In genomic region chr14:31660312-31661093, GRCm38 (mm10) we compare ENCODE assay signal across 8 mouse cellular contexts. TPM values are rescaled to one million over a fixed set of nuclear protein-coding genes. Genes with fewer than 3 reads are reported as not detected.
DNase-seq lines count a peak whose midpoint lies in the region; ATAC-seq and TF ChIP-seq lines count a peak whose summit lies in the region.

No protein-coding gene starts in this region.

- H3K27ac ChIP-seq in lung, embryonic 14.5 days (ENCODE audit: low read depth), result peak overlapping the region; percentile 55; the same call in 1 of the 2 replicates
- H3K27ac ChIP-seq in lung, postnatal 0 days (ENCODE audit: low read length), result no peak overlapping the region
- peak overlapping the region; percentile 41 for H3K27ac ChIP-seq in forebrain, embryonic 11.5 days (ENCODE audit: low read depth, low read length)
- peak overlapping the region; percentile 99 for H3K27ac ChIP-seq in intestine, embryonic 14.5 days (ENCODE audit: low read depth)
- peak overlapping the region; percentile 99 for H3K27ac ChIP-seq in stomach, embryonic 14.5 days (ENCODE audit: low read length)
- no peak overlapping the region for H3K27ac ChIP-seq in thymus, adult 2 months (ENCODE audit: control insufficient read depth, insufficient read depth, low read length)
- no peak overlapping the region for H3K27ac ChIP-seq in liver, embryonic 11.5 days (ENCODE audit: low read depth, low read length)

- no peak overlapping the region for H3K4me3 ChIP-seq in lung, embryonic 14.5 days (ENCODE audit: low read depth, low read length)
- H3K4me3 ChIP-seq in lung, postnatal 0 days (ENCODE audit: low read depth, low read length), result no peak overlapping the region
- no peak overlapping the region for H3K4me3 ChIP-seq in forebrain, embryonic 11.5 days (ENCODE audit: low read depth, low read length)
- H3K4me3 ChIP-seq in intestine, embryonic 14.5 days (ENCODE audit: low read depth, low read length), result no peak overlapping the region
- H3K4me3 ChIP-seq in stomach, embryonic 14.5 days (ENCODE audit: low read depth, low read length), result no peak overlapping the region
- H3K4me3 ChIP-seq in thymus, adult 2 months (ENCODE audit: control insufficient read depth, insufficient read depth, low read length), result no peak overlapping the region
- no peak overlapping the region for H3K4me3 ChIP-seq in liver, embryonic 11.5 days (ENCODE audit: low read depth, low read length)

- WGBS in lung, embryonic 14.5 days, result 79% methylated on average over 7 of the region's 7 CpGs
- 76% methylated on average over 7 of the region's 7 CpGs for WGBS in lung, postnatal 0 days
- 76% methylated on average over 7 of the region's 7 CpGs for WGBS in forebrain, embryonic 11.5 days
- 64% methylated on average over 7 of the region's 7 CpGs for WGBS in intestine, embryonic 14.5 days
- WGBS in stomach, embryonic 14.5 days, result 71% methylated on average over 7 of the region's 7 CpGs
- WGBS in thymus, adult 2 months, result 86% methylated on average over 7 of the region's 7 CpGs
- 82% methylated on average over 7 of the region's 7 CpGs for WGBS in liver, embryonic 11.5 days

- no peaks in the 10 kb centered on the region for H3K27me3 ChIP-seq in lung, embryonic 14.5 days (ENCODE audit: insufficient read depth, low read length)
- no peaks in the 10 kb centered on the region for H3K27me3 ChIP-seq in lung, postnatal 0 days (replicated peaks; ENCODE audit: insufficient read depth, low read length)
- H3K27me3 ChIP-seq in forebrain, embryonic 11.5 days (ENCODE audit: control insufficient read depth, insufficient read depth, low read length), result no peaks in the 10 kb centered on the region
- H3K27me3 ChIP-seq in intestine, embryonic 14.5 days (replicated peaks; ENCODE audit: control insufficient read depth, insufficient read depth, low read length), result no peaks in the 10 kb centered on the region
- no peaks in the 10 kb centered on the region for H3K27me3 ChIP-seq in stomach, embryonic 14.5 days (ENCODE audit: control insufficient read depth, insufficient read depth, low read length)
- H3K27me3 ChIP-seq in thymus, adult 2 months (ENCODE audit: control insufficient read depth, insufficient read depth, low read length), result no peaks in the 10 kb centered on the region
- no peaks in the 10 kb centered on the region for H3K27me3 ChIP-seq in liver, embryonic 11.5 days (replicated peaks; ENCODE audit: control insufficient read depth, insufficient read depth, low read length)

- ATAC-seq in lung, embryonic 14.5 days (ENCODE audit: insufficient read depth), result no peak
- ATAC-seq in lung, postnatal 0 days, result no peak
- no peak for ATAC-seq in forebrain, embryonic 11.5 days (replicated peaks; ENCODE audit: low FRiP score)
- ATAC-seq in intestine, embryonic 14.5 days (replicated peaks; ENCODE audit: low FRiP score, low TSS enrichment, low read depth), result no peak
- no peak for ATAC-seq in stomach, embryonic 14.5 days (ENCODE audit: insufficient number of reproducible peaks, insufficient read depth, low FRiP score, low read depth)
- ATAC-seq in liver, embryonic 11.5 days (replicated peaks; ENCODE audit: low FRiP score), result no peak

- TF ChIP-seq CTCF in lung, embryonic 14.5 days (IDR thresholded peaks at IDR 0.05; ENCODE audit: low read depth), result no peak
- no peak for TF ChIP-seq CTCF in lung, postnatal 0 days (IDR thresholded peaks at IDR 0.05)
- TF ChIP-seq CTCF in thymus, adult 2 months (IDR thresholded peaks at IDR 0.05; ENCODE audit: borderline replicate concordance, control insufficient read depth, extremely low read depth, insufficient read depth, low read length, poor library complexity), result no peak

- no peak overlapping the region for H3K9ac ChIP-seq in lung, embryonic 14.5 days
- H3K9ac ChIP-seq in lung, postnatal 0 days (replicated peaks; ENCODE audit: low read depth), result no peak overlapping the region
- H3K9ac ChIP-seq in forebrain, embryonic 11.5 days (ENCODE audit: low read length), result no peak overlapping the region
- no peak overlapping the region for H3K9ac ChIP-seq in intestine, embryonic 14.5 days (ENCODE audit: low read length)
- H3K9ac ChIP-seq in stomach, embryonic 14.5 days (replicated peaks; ENCODE audit: low read depth, low read length), result no peak overlapping the region
- H3K9ac ChIP-seq in liver, embryonic 11.5 days (ENCODE audit: low read depth, low read length), result no peak overlapping the region

- TF ChIP-seq POLR2A in thymus, adult 2 months (IDR thresholded peaks at IDR 0.05; ENCODE audit: control insufficient read depth, extremely low read depth, insufficient read depth, low read length, poor library complexity), result no peak

- no peak overlapping the region for H3K4me2 ChIP-seq in lung, embryonic 14.5 days
- no peak overlapping the region for H3K4me2 ChIP-seq in lung, postnatal 0 days (replicated peaks; ENCODE audit: low read depth, low read length)
- no peak overlapping the region for H3K4me2 ChIP-seq in forebrain, embryonic 11.5 days (ENCODE audit: low read depth, low read length, severe bottlenecking)
- H3K4me2 ChIP-seq in intestine, embryonic 14.5 days (ENCODE audit: low read length), result no peak overlapping the region
- H3K4me2 ChIP-seq in stomach, embryonic 14.5 days (replicated peaks; ENCODE audit: low read depth, low read length), result no peak overlapping the region
- H3K4me2 ChIP-seq in liver, embryonic 11.5 days, result no peak overlapping the region

- peaks cover 33% of the 10 kb centered on the region for H3K4me1 ChIP-seq in lung, embryonic 14.5 days (ENCODE audit: insufficient read depth)
- peaks cover 32% of the 10 kb centered on the region for H3K4me1 ChIP-seq in lung, postnatal 0 days (ENCODE audit: insufficient read depth, low read depth, low read length)
- H3K4me1 ChIP-seq in forebrain, embryonic 11.5 days (replicated peaks; ENCODE audit: control insufficient read depth, insufficient read depth, low read length), result peaks cover 15% of the 10 kb centered on the region
- H3K4me1 ChIP-seq in intestine, embryonic 14.5 days (replicated peaks; ENCODE audit: control insufficient read depth, insufficient read depth, low read length), result peaks cover 63% of the 10 kb centered on the region
- H3K4me1 ChIP-seq in stomach, embryonic 14.5 days (ENCODE audit: control insufficient read depth, insufficient read depth, low read length), result peaks cover 56% of the 10 kb centered on the region
- H3K4me1 ChIP-seq in thymus, adult 2 months (replicated peaks; ENCODE audit: control insufficient read depth, insufficient read depth, low read length), result peaks cover 29% of the 10 kb centered on the region
- H3K4me1 ChIP-seq in liver, embryonic 11.5 days (replicated peaks; ENCODE audit: control insufficient read depth, insufficient read depth, low read length), result peaks cover 25% of the 10 kb centered on the region

- H3K36me3 ChIP-seq in lung, embryonic 14.5 days (ENCODE audit: insufficient read depth), result no peaks in the 10 kb centered on the region
- no peaks in the 10 kb centered on the region for H3K36me3 ChIP-seq in lung, postnatal 0 days (ENCODE audit: insufficient read depth, low read length)
- H3K36me3 ChIP-seq in forebrain, embryonic 11.5 days (ENCODE audit: control insufficient read depth, insufficient read depth, low read length), result no peaks in the 10 kb centered on the region
- no peaks in the 10 kb centered on the region for H3K36me3 ChIP-seq in intestine, embryonic 14.5 days (ENCODE audit: control insufficient read depth, insufficient read depth, low read length)
- H3K36me3 ChIP-seq in stomach, embryonic 14.5 days (ENCODE audit: control insufficient read depth, insufficient read depth, low read length), result no peaks in the 10 kb centered on the region
- no peaks in the 10 kb centered on the region for H3K36me3 ChIP-seq in thymus, adult 2 months (ENCODE audit: control insufficient read depth, insufficient read depth, low read length)
- H3K36me3 ChIP-seq in liver, embryonic 11.5 days (ENCODE audit: control insufficient read depth, insufficient read depth, low read length), result no peaks in the 10 kb centered on the region

- no peaks in the 10 kb centered on the region for H3K9me3 ChIP-seq in lung, embryonic 14.5 days (ENCODE audit: low read depth, low read length)
- no peaks in the 10 kb centered on the region for H3K9me3 ChIP-seq in lung, postnatal 0 days (ENCODE audit: low read length)
- H3K9me3 ChIP-seq in forebrain, embryonic 11.5 days (ENCODE audit: control insufficient read depth, low read length), result no peaks in the 10 kb centered on the region
- H3K9me3 ChIP-seq in intestine, embryonic 14.5 days (ENCODE audit: control insufficient read depth, low read length), result no peaks in the 10 kb centered on the region
- H3K9me3 ChIP-seq in stomach, embryonic 14.5 days (ENCODE audit: control insufficient read depth, low read depth, low read length), result no peaks in the 10 kb centered on the region
- H3K9me3 ChIP-seq in liver, embryonic 11.5 days (ENCODE audit: control insufficient read depth, low read length), result no peaks in the 10 kb centered on the region

- no peak for TF ChIP-seq EP300 in lung, postnatal 0 days (IDR thresholded peaks at IDR 0.05)

- DNase-seq in lung, embryonic 14.5 days, result no peak
- no peak for DNase-seq in lung, postnatal 0 days (ENCODE audit: low spot score)
- DNase-seq in forebrain, embryonic 11.5 days (ENCODE audit: low spot score), result no peak
- peak; percentile 50 for DNase-seq in intestine, embryonic 14.5 days (ENCODE audit: low spot score)
- no peak for DNase-seq in thymus, adult 2 months
- DNase-seq in right cerebral cortex, postnatal 14 days, result no peak
- no peak for DNase-seq in liver, embryonic 11.5 days (ENCODE audit: low spot score)

RNA-seq across cellular contexts. Expression of gene Hacl1, which starts 19.4 kb away (rescaled TPM):
- 9.3 and 10.4 TPM in 2 replicates for polyA plus RNA-seq in lung, embryonic 14.5 days (2014; fragmentation: Nextera tagmentation; extraction: Ambion mirVana)
- polyA plus RNA-seq in lung, postnatal 0 days (2015; fragmentation: Nextera tagmentation; extraction: Ambion mirVana), result 13.2 and 13.5 TPM in 2 replicates
- 6.9 and 9.4 TPM in 2 replicates for polyA plus RNA-seq in forebrain, embryonic 11.5 days (2014; fragmentation: Nextera tagmentation; extraction: Ambion mirVana)
- 10.4 and 13.5 TPM in 2 replicates for polyA plus RNA-seq in intestine, embryonic 14.5 days (2014; fragmentation: Nextera tagmentation; extraction: Ambion mirVana)
- 11.1 and 16.5 TPM in 2 replicates for polyA plus RNA-seq in stomach, embryonic 14.5 days (2014; fragmentation: Nextera tagmentation; extraction: Ambion mirVana)
- 12.1 and 15.3 TPM in 2 replicates for polyA plus RNA-seq in thymus, adult 2 months (2012; rRNA removed)
- 8.1 and 10.5 TPM in 2 replicates for polyA plus RNA-seq in liver, embryonic 11.5 days (2014; fragmentation: Nextera tagmentation; extraction: Ambion mirVana)

RNA-seq across cellular contexts. Expression of gene Btd, which starts 19.7 kb away (rescaled TPM):
- polyA plus RNA-seq in lung, embryonic 14.5 days (2014; fragmentation: Nextera tagmentation; extraction: Ambion mirVana), result 23.1 and 28.9 TPM in 2 replicates
- 27.8 and 28.2 TPM in 2 replicates for polyA plus RNA-seq in lung, postnatal 0 days (2015; fragmentation: Nextera tagmentation; extraction: Ambion mirVana)
- polyA plus RNA-seq in forebrain, embryonic 11.5 days (2014; fragmentation: Nextera tagmentation; extraction: Ambion mirVana), result 13.4 and 13.5 TPM in 2 replicates
- 21.9 and 28.8 TPM in 2 replicates for polyA plus RNA-seq in intestine, embryonic 14.5 days (2014; fragmentation: Nextera tagmentation; extraction: Ambion mirVana)
- polyA plus RNA-seq in stomach, embryonic 14.5 days (2014; fragmentation: Nextera tagmentation; extraction: Ambion mirVana), result 33.7 and 35.3 TPM in 2 replicates
- 34.0 and 42.9 TPM in 2 replicates for polyA plus RNA-seq in thymus, adult 2 months (2012; rRNA removed)
- polyA plus RNA-seq in liver, embryonic 11.5 days (2014; fragmentation: Nextera tagmentation; extraction: Ambion mirVana), result 11.4 and 13.3 TPM in 2 replicates

RNA-seq across cellular contexts. Expression of gene Gm49387, which starts 19.8 kb away (rescaled TPM):
- polyA plus RNA-seq in lung, embryonic 14.5 days (2014; fragmentation: Nextera tagmentation; extraction: Ambion mirVana), result 0.18 TPM in 1 of 2 replicates, not detected in the other
- 1.7 and 1.9 TPM in 2 replicates for polyA plus RNA-seq in lung, postnatal 0 days (2015; fragmentation: Nextera tagmentation; extraction: Ambion mirVana)
- polyA plus RNA-seq in forebrain, embryonic 11.5 days (2014; fragmentation: Nextera tagmentation; extraction: Ambion mirVana), result not detected in 2 replicates
- 0.78 and 2.3 TPM in 2 replicates for polyA plus RNA-seq in intestine, embryonic 14.5 days (2014; fragmentation: Nextera tagmentation; extraction: Ambion mirVana)
- 2.8 TPM in 1 of 2 replicates, not detected in the other for polyA plus RNA-seq in stomach, embryonic 14.5 days (2014; fragmentation: Nextera tagmentation; extraction: Ambion mirVana)
- not detected in 2 replicates for polyA plus RNA-seq in thymus, adult 2 months (2012; rRNA removed)
- polyA plus RNA-seq in liver, embryonic 11.5 days (2014; fragmentation: Nextera tagmentation; extraction: Ambion mirVana), result 0.19 and 1.9 TPM in 2 replicates

Comparison
In these comparisons a context has a peak if more than half of its experiments do, and no peak if none do; other contexts are left out.
1. H3K27ac ChIP-seq: peak in lung, embryonic 14.5 days (single experiment), forebrain, embryonic 11.5 days (single experiment), intestine, embryonic 14.5 days (single experiment) and stomach, embryonic 14.5 days (single experiment); none in lung, postnatal 0 days (single experiment), thymus, adult 2 months (single experiment) and liver, embryonic 11.5 days (single experiment).